Mouse (Mus musculus): Measurements from ENCODE around the gene Arid1b.

DNA sequence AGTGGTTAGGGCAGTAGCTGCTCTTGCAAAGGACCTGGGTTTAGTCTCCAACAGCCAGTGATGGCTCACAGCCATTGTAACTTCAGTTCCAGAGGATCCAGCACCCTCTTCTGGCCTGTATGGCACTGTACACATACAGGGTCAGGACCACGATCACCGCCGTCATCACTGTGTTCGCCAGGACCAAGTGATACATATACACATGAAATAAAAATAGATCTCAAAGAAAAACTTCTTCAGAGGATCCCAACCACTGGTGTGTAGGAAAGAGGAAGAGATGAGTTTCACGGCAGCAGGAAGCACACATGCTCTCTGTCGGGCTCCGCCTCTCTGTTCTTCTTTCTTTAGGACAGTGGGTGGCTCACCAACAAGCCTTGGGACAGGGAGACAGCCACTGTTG lies 322.4 kb downstream of the Arid1b start:
- peak; percentile 50 for TF ChIP-seq CTCF (IDR thresholded peaks at IDR 0.05)
- TF ChIP-seq POLR2A (IDR thresholded peaks at IDR 0.05; ENCODE audit: insufficient read depth, low read depth, low read length), result no peak
- no peak for TF ChIP-seq EP300 (IDR thresholded peaks at IDR 0.05; ENCODE audit: insufficient read depth, low read depth, low read length)

Data from heart, adult 2 months (tissue).